Mouse (Mus musculus) stomach, embryonic 14.5 days (tissue): Measurements from ENCODE around the gene Mga. TPM values are rescaled to one million over a fixed set of nuclear protein-coding genes. Genes with fewer than 3 reads are reported as not detected.

Experiments used
- ATAC-seq: fragments of 200-750 bp; cut with Nextera tagmentation; 2 replicates; pipeline ENCODE4 v1.8.0; 2017; ENCODE audit warnings: low read depth, moderate TSS enrichment; ENCODE audit not compliant: insufficient number of reproducible peaks, insufficient read depth, low FRiP score
- H3K27ac ChIP-seq: fragments of 300-500 bp; sonication (generic); 2 replicates; pipeline ENCODE4 v1.5.1; 2014; ENCODE audit warnings: mild to moderate bottlenecking, low read length, moderate library complexity, mixed read lengths
- H3K27me3 ChIP-seq: fragments of 300-500 bp; sonication (generic); 2 replicates; pipeline ENCODE4 v1.6.1; 2014; ENCODE audit warnings: low read length, control low read depth, mixed read lengths; ENCODE audit not compliant: control insufficient read depth, insufficient read depth
- H3K36me3 ChIP-seq: fragments of 300-500 bp; sonication (generic); 2 replicates; pipeline ENCODE4 v1.6.1; 2014; ENCODE audit warnings: mild to moderate bottlenecking, control low read depth, low read length, moderate library complexity, mixed read lengths; ENCODE audit not compliant: control insufficient read depth, insufficient read depth
- H3K4me1 ChIP-seq: fragments of 300-500 bp; sonication (generic); 2 replicates; pipeline ENCODE4 v1.6.1; 2014; ENCODE audit warnings: low read length, control low read depth, mixed read lengths; ENCODE audit not compliant: control insufficient read depth, insufficient read depth
- H3K4me2 ChIP-seq: fragments of 300-500 bp; sonication (generic); replicated peaks from 2 replicates; pipeline ENCODE4 v1.6.1; 2014; ENCODE audit warnings: low read depth, low read length, control low read depth
- H3K4me3 ChIP-seq: fragments of 300-500 bp; sonication (generic); 2 replicates; pipeline ENCODE4 v1.5.1; 2014; ENCODE audit warnings: low read depth, low read length, control low read depth
- H3K9ac ChIP-seq: fragments of 300-500 bp; sonication (generic); replicated peaks from 2 replicates; pipeline ENCODE4 v1.6.1; 2014; ENCODE audit warnings: low read depth, mild to moderate bottlenecking, control low read depth, low read length, moderate library complexity, mixed read lengths
- H3K9me3 ChIP-seq: fragments of 300-500 bp; sonication (generic); 2 replicates; pipeline ENCODE4 v1.6.1; 2016; ENCODE audit warnings: low read depth, low read length, control low read depth; ENCODE audit not compliant: control insufficient read depth
- WGBS: fragments of 180-500 bp; shearing (Covaris S2); extraction: QIAGEN DNeasy Blood & Tissue Kit; methylation state at CpG from one replicate; pipeline ENCODE4 v1.1.7; 2014; 5-methylcytosine and 5-hydroxymethylcytosine counted together
- polyA plus RNA-seq: library from polyadenylated mRNA; unstranded; fragments of >200 nt; fragmentation: Nextera tagmentation; extraction: Ambion mirVana; gene quantifications from 2 replicates; pipeline ENCODE4 v1.2.1, GENCODE M21; 2014

Mga gene
- polyA plus RNA-seq, 1 experiment from 2014 or later, result 54.7 TPM

- peak; percentile 72 for ATAC-seq
- 1% methylated on average over 19 of the region's 19 CpGs for WGBS
Observed at GRCm38 (mm10) chr2:119972537-119972879, 75.5 kb downstream of the Mga start, which contains the start of gene Mapkbp1. TSS of gene Mapkbp1 (plus strand) at chr2:119972699.

DNA sequence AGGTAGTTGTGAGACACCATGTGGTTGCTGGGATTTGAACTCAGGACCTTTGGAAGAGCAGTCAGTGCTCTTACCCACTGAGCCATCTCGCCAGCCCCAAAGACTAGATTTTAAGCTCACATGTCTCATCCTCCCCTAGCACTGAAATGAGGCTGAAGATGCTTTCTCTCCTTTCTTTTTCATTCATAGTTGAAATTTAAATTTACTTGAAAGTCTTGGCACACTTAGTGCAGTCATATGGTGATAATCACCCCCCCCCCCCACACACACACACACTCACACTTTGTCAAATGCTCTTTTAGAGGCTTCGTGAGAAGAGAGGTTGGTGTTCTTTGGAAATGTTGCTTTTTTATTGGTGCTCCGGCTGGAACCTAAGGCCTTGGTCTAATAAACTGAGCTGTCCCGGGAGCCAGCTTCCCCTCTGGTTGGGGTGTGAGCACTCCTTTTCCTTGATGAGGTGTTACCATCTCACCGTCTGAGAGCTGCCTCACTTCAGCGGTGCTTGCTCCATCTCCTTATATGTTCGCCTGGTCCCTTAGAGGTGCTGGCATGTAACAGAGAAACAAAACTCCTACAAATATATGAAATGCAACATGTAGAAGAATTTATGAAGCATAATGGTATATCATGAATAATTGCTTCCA is 83.4 kb downstream of the Mga start:
- Histone ChIP-seq H3K36me3 (peaks cover 4% of the 10 kb centered on the region; the same call in 1 of the 2 replicates), H3K27ac (no peak overlapping the region), H3K27me3 (no peaks in the 10 kb centered on the region), H3K9me3 (no peaks in the 10 kb centered on the region), H3K4me2 (no peak overlapping the region), H3K4me3 (no peak overlapping the region), H3K4me1 (peaks cover 11% of the 10 kb centered on the region; the same call in 1 of the 2 replicates), H3K9ac (no peak overlapping the region)
- no peak for ATAC-seq
- 85% methylated on average over 7 of the region's 7 CpGs for WGBS

More at GRCm38 (mm10) chr2:119972537-119972879, 75.5 kb downstream of the Mga start, which contains the start of gene Mapkbp1:
- Histone ChIP-seq H3K27me3 (no peaks in the 10 kb centered on the region), H3K4me2 (peak within 1 kb of the TSS; percentile 74), H3K4me3 (peak within 1 kb of the TSS; percentile 58), H3K4me1 (peaks cover 15% of the 10 kb centered on the region; the same call in 1 of the 2 replicates), H3K9ac (peak within 1 kb of the TSS; percentile 86), H3K27ac (peak within 1 kb of the TSS; percentile 52; the same call in 1 of the 2 replicates), H3K9me3 (no peaks in the 10 kb centered on the region), H3K36me3 (no peaks in the 10 kb centered on the region; the same call in 1 of the 2 replicates)

GRCm38 (mm10) chr2:119981631-119982030 is 84.6 kb downstream of the Mga start:
- H3K4me1 ChIP-seq, result peaks cover 11% of the 10 kb centered on the region; the same call in 1 of the 2 replicates
- H3K36me3 ChIP-seq, result peaks cover 4% of the 10 kb centered on the region; the same call in 1 of the 2 replicates
- H3K9me3 ChIP-seq, result no peaks in the 10 kb centered on the region
- no peak overlapping the region for H3K4me2 ChIP-seq
- no peaks in the 10 kb centered on the region for H3K27me3 ChIP-seq
- no peak overlapping the region for H3K27ac ChIP-seq
- ATAC-seq, result no peak
- H3K9ac ChIP-seq, result no peak overlapping the region
- no peak overlapping the region for H3K4me3 ChIP-seq
- WGBS, result 91% methylated on average over 2 of the region's 2 CpGs

DNA sequence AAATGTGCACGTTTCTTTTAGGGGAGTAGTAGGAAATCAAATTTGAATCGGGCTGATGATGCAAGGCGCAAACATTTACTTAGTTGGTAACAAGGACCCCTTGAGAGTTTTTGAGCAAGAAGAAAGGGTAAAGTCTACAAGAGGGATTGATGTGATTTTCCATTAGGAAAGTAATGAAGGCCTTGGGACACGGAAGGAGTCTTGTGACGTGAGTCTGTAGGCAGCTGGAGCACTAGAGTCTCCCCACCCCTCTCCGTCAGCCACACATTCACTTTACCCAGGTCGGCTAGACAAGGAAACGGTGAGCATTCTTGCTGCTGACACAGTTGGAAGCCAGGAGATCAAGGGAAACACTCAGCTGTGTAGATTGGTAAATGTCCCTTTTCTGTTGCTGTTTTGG is 88.8 kb downstream of the Mga start:
- no peak overlapping the region for H3K4me2 ChIP-seq
- H3K4me1 ChIP-seq, result no peaks in the 10 kb centered on the region
- H3K36me3 ChIP-seq, result peaks cover 4% of the 10 kb centered on the region; the same call in 1 of the 2 replicates
- WGBS, result 69% methylated on average over 8 of the region's 8 CpGs
- H3K4me3 ChIP-seq, result no peak overlapping the region
- no peak for ATAC-seq
- no peaks in the 10 kb centered on the region for H3K27me3 ChIP-seq
- no peak overlapping the region for H3K9ac ChIP-seq
- no peaks in the 10 kb centered on the region for H3K9me3 ChIP-seq
- H3K27ac ChIP-seq, result no peak overlapping the region

- Histone ChIP-seq H3K36me3 (peaks cover 4% of the 10 kb centered on the region; the same call in 1 of the 2 replicates), H3K27me3 (no peaks in the 10 kb centered on the region), H3K4me3 (no peak overlapping the region), H3K4me2 (no peak overlapping the region), H3K4me1 (no peaks in the 10 kb centered on the region), H3K9ac (no peak overlapping the region), H3K27ac (no peak overlapping the region), H3K9me3 (no peaks in the 10 kb centered on the region)
- no peak for ATAC-seq
- WGBS, result 76% methylated on average over 6 of the region's 6 CpGs
Observed at GRCm38 (mm10) chr2:119986369-119986768, 89.3 kb downstream of the Mga start.

DNA sequence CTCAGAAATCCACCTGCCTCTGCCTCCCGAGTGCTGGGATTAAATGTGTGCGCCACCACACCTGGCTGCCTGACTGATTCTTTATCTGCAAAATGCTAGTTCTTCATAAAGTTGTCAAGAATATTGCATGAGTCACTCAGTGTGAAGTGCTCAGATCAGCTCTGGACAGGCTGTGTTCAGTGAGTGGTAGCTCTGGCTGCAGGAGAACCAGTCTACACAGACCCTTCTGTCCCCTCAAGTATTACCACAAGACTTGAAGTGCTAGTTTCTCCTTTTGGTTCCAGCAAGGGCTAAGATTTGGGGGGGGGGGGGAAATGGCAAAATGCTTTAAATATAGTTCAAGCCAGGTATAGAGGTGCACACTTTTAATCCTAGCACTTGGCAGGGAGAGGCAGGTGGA is 90.4 kb downstream of the Mga start:
- no peak overlapping the region for H3K4me2 ChIP-seq
- ATAC-seq, result no peak
- H3K27ac ChIP-seq, result no peak overlapping the region
- no peaks in the 10 kb centered on the region for H3K27me3 ChIP-seq
- no peaks in the 10 kb centered on the region for H3K4me1 ChIP-seq
- H3K4me3 ChIP-seq, result no peak overlapping the region
- H3K9ac ChIP-seq, result no peak overlapping the region
- H3K36me3 ChIP-seq, result peaks cover 1% of the 10 kb centered on the region; the same call in 1 of the 2 replicates
- no peaks in the 10 kb centered on the region for H3K9me3 ChIP-seq
- WGBS, result 92% methylated on average over 2 of the region's 2 CpGs

GRCm38 (mm10) chr2:119988952-119989351 is 91.9 kb downstream of the Mga start:
- H3K4me2 ChIP-seq, result no peak overlapping the region
- H3K27ac ChIP-seq, result no peak overlapping the region
- no peaks in the 10 kb centered on the region; the same call in 1 of the 2 replicates for H3K36me3 ChIP-seq
- H3K4me3 ChIP-seq, result no peak overlapping the region
- no peak for ATAC-seq
- no peaks in the 10 kb centered on the region for H3K4me1 ChIP-seq
- no peak overlapping the region for H3K9ac ChIP-seq
- no peaks in the 10 kb centered on the region for H3K9me3 ChIP-seq
- no peaks in the 10 kb centered on the region for H3K27me3 ChIP-seq
- WGBS, result 82% methylated on average over 4 of the region's 4 CpGs

DNA sequence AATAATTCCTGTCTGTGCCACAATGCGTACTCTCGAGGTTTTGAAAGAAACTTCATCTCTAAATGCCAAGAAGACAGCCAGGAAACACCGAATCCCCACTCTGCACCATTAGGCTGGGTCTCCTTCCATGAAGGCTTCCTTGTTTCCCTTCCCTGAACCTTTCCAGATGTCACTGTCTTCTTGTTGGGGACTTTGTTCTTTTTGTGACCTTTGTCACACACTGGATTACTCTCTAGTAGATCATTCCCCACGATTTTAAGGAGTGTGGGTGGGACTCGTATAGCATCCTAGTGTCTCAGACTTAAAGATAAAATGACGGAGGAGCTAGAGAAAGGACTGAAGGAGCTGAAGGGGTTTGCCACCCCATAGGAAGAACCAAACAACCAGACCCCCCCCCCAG is 93.9 kb downstream of the Mga start:
- Histone ChIP-seq H3K27ac (no peak overlapping the region), H3K9ac (no peak overlapping the region), H3K4me2 (no peak overlapping the region), H3K4me3 (no peak overlapping the region), H3K9me3 (no peaks in the 10 kb centered on the region), H3K36me3 (no peaks in the 10 kb centered on the region; the same call in 1 of the 2 replicates), H3K4me1 (peaks cover 10% of the 10 kb centered on the region), H3K27me3 (no peaks in the 10 kb centered on the region)
- WGBS, result 81% methylated on average over 6 of the region's 6 CpGs
- no peak for ATAC-seq
